Mouse (Mus musculus) ES-E14 (cell line): ENCODE measurements at regions not wholly inside any gene's neighbourhood (a gene's known extent, or its start where the extent isn't known, plus 50 kb on each side); places are given as distances from the start of the nearest gene placed in this dataset.

Source experiments
- DNase-seq: peaks from one replicate; pipeline ENCODE4 v3.0.0-alpha.2; 2013; ENCODE audit warnings: low read depth, low spot score
- H3K27ac ChIP-seq: 2 replicates; pipeline ENCODE4 v1.5.1; 2012; ENCODE audit warnings: low read depth, mild to moderate bottlenecking, low read length, moderate library complexity, mixed read lengths; ENCODE audit not compliant: poor library complexity, insufficient read depth, severe bottlenecking
- H3K36me3 ChIP-seq: 2 replicates; pipeline ENCODE4 v1.6.1; 2012; ENCODE audit warnings: mild to moderate bottlenecking, low read length, moderate library complexity, mixed read lengths; ENCODE audit not compliant: control insufficient read depth, poor library complexity, insufficient read depth, severe bottlenecking
- H3K4me1 ChIP-seq, 2 experiments: fragments of 150-350 bp in 1 of 2; sonication (generic) in 1 of 2; 2 replicates each; pipeline ENCODE4 v1.6.1; 2012; ENCODE audit warnings: low read length in 2 of 2, mild to moderate bottlenecking in 1 of 2, mixed read lengths in 1 of 2; ENCODE audit not compliant: control insufficient read depth in 2 of 2, insufficient read depth in 2 of 2, poor library complexity in 1 of 2
- H3K4me3 ChIP-seq, 2 experiments: fragments of 150-350 bp in 1 of 2; sonication (generic) in 1 of 2; 2 replicates each; pipeline ENCODE4 v1.5.1; 2012; ENCODE audit warnings: low read length in 2 of 2, low read depth in 1 of 2, mild to moderate bottlenecking in 1 of 2, mixed read lengths in 1 of 2; ENCODE audit not compliant: insufficient read depth in 1 of 2, poor library complexity in 1 of 2, severe bottlenecking in 1 of 2
- H3K9ac ChIP-seq: 2 replicates; pipeline ENCODE4 v1.6.1; 2012; ENCODE audit warnings: low read depth, mild to moderate bottlenecking, low read length, mixed read lengths; ENCODE audit not compliant: poor library complexity, insufficient read depth, severe bottlenecking
- H3K9me3 ChIP-seq: fragments of 150-350 bp; sonication (generic); 2 replicates; pipeline ENCODE4 v1.6.1; 2012; ENCODE audit warnings: low read depth, mild to moderate bottlenecking, low read length; ENCODE audit not compliant: control insufficient read depth, insufficient read depth
- CHD2 ChIP-seq: IDR thresholded peaks from 2 replicates; pipeline ENCODE4 v1.6.1; 2014; ENCODE audit warnings: mild to moderate bottlenecking, low read depth, low read length, inconsistent platforms
- HCFC1 ChIP-seq: IDR thresholded peaks from 2 replicates; pipeline ENCODE4 v1.6.1; 2012; ENCODE audit warnings: low read length, inconsistent platforms, borderline replicate concordance; ENCODE audit not compliant: insufficient read depth
- MAFK ChIP-seq: IDR thresholded peaks from 2 replicates; pipeline ENCODE4 v1.6.1; 2014; ENCODE audit warnings: mild to moderate bottlenecking, low read depth, low read length, inconsistent platforms; ENCODE audit not compliant: insufficient read depth
- ZC3H11A ChIP-seq: IDR thresholded peaks from 2 replicates; pipeline ENCODE4 v1.6.1; 2012; ENCODE audit warnings: low read depth, mild to moderate bottlenecking, inconsistent platforms, low read length, borderline replicate concordance
- ZNF384 ChIP-seq: IDR thresholded peaks from 2 replicates; pipeline ENCODE4 v1.6.1; 2012; ENCODE audit warnings: low read depth, low read length, inconsistent platforms
- in situ Hi-C, 2 experiments: fragments of 600-800 bp; cut with MboI; formaldehyde crosslinking; loops; one replicate each; pipeline ENCODE4 v1.15.1; 2025; ENCODE audit warnings: low sequenced_read_pairs in 2 of 2, inconsistent platforms in 1 of 2; ENCODE audit not compliant: unreplicated experiment in 2 of 2

GRCm38 (mm10) chr4:149838682-149839081 is 64.6 kb upstream of the Slc25a33 start:
- H3K4me1 ChIP-seq, result no peaks in the 10 kb centered on the region
- H3K36me3 ChIP-seq, result no peaks in the 10 kb centered on the region
- in situ Hi-C loops, result loop anchor here in 1 of 2 experiments (10.0 kb wide), 1 partner anchor 136 kb away; no protein-coding TSS in a partner anchor
- DNase-seq, result no peak
- no peaks in the 10 kb centered on the region for H3K9me3 ChIP-seq
- no peak overlapping the region for H3K9ac ChIP-seq
- TF ChIP-seq ZC3H11A (0 out of 2 replicates have a peak, but pooled peaks have one; percentile 37), MAFK (no peak)
- no peak overlapping the region for H3K27ac ChIP-seq
- H3K4me3 ChIP-seq, result no peak overlapping the region

- no peak for DNase-seq
- H3K36me3 ChIP-seq, result no peaks in the 10 kb centered on the region
- TF ChIP-seq HCFC1, result no peak
- no peak for TF ChIP-seq MAFK
- no peak for TF ChIP-seq ZNF384
- TF ChIP-seq ZC3H11A, result no peak
- no peak for TF ChIP-seq CHD2
- in situ Hi-C loops, result loop anchor here in 1 of 2 experiments (10.0 kb wide), 1 partner anchor 140 kb away; no protein-coding TSS in a partner anchor
- no peak overlapping the region for H3K9ac ChIP-seq
- no peaks in the 10 kb centered on the region for H3K9me3 ChIP-seq
- H3K4me1 ChIP-seq, result no peaks in the 10 kb centered on the region
- no peak overlapping the region for H3K27ac ChIP-seq
- no peak overlapping the region for H3K4me3 ChIP-seq
Measured at GRCm38 (mm10) chr4:149834646-149835156, 60.6 kb upstream of the Slc25a33 start.

DNA sequence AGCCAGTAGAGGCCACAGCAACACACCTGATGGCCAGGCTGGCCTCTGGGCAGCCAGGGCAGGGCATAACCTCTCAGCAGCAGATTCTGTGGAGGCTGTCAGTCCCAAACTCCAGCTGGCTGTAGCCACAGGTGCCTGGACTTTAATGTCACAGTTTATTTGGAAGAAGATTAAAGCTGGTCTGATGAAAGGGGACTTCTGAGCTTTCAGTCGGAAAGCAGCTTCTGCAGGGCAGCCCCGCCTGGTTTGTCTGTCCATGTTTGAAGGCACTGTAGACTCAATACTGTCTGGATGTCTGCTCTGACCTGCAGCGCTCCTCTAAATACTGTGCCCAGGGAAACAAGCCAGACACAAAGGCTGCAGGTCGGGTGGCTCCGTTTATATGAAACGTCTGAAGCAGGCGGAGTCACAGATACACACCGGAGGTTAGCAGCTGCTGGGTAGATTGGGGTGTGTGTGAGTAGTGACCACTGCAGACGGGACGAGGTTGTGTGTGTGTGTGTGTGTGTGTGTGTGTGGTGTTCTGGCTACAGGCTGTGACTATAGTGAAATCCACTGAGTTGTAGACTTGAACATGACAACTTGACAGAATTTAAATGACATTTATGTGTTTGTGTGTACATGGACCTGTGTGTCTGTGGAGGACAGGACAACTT is 58.5 kb upstream of the Slc25a33 start:
- H3K27ac ChIP-seq, result no peak overlapping the region
- no peaks in the 10 kb centered on the region for H3K4me1 ChIP-seq
- no peak overlapping the region for H3K4me3 ChIP-seq
- H3K36me3 ChIP-seq, result no peaks in the 10 kb centered on the region
- no peaks in the 10 kb centered on the region for H3K9me3 ChIP-seq
- TF ChIP-seq MAFK, result no peak
- no peak for TF ChIP-seq ZNF384
- TF ChIP-seq ZC3H11A, result no peak
- no peak for TF ChIP-seq HCFC1
- no peak for TF ChIP-seq CHD2
- no peak overlapping the region for H3K9ac ChIP-seq
- DNase-seq, result no peak
- in situ Hi-C loops, result loop anchor here in 1 of 2 experiments (10.0 kb wide), 1 partner anchor 142 kb away; no protein-coding TSS in a partner anchor

GRCm38 (mm10) chr4:149830551-149831192 is 56.6 kb upstream of the Slc25a33 start:
- Histone ChIP-seq H3K36me3 (no peaks in the 10 kb centered on the region), H3K9me3 (no peaks in the 10 kb centered on the region), H3K27ac (no peak overlapping the region), H3K9ac (no peak overlapping the region), H3K4me1 (no peaks in the 10 kb centered on the region), H3K4me3 (no peak overlapping the region)
- no peak for TF ChIP-seq ZC3H11A
- no peak for TF ChIP-seq ZNF384
- TF ChIP-seq HCFC1, result no peak
- no peak for TF ChIP-seq MAFK
- no peak for TF ChIP-seq CHD2
- no peak for DNase-seq
- in situ Hi-C loops, result loop anchor here in 1 of 2 experiments (10.0 kb wide), 1 partner anchor 144 kb away; no protein-coding TSS in a partner anchor
